Mouse (Mus musculus) urinary bladder, postnatal 14 days (tissue): ENCODE results near the gene A430005L14Rik.
A peak's percentile ranks its signal among the peaks of the same experiment; 100 is the strongest.
"Not testable (repeated sequence)": the region's sequence is repeated elsewhere in the genome, so short reads cannot be mapped to it uniquely, and the experiment has no call there.

Experiments
- DNase-seq: peaks from one replicate; pipeline ENCODE4 v3.0.0; 2021; ENCODE audit warnings: low spot score

The A430005L14Rik gene

GRCm38 (mm10) chr4:153956569-153957405 lies at the start of gene A430005L14Rik:
Gene A430005L14Rik, plus strand, starts transcription at chr4:153957237.
- peak; percentile 97 for DNase-seq

GRCm38 (mm10) chr4:153907573-153907972 lies 49.5 kb upstream of the A430005L14Rik start:
- peak; percentile 6 for DNase-seq

- no peak for DNase-seq
Observed at GRCm38 (mm10) chr4:153913635-153914034, 43.4 kb upstream of the A430005L14Rik start.

- no peak for DNase-seq
Observed at GRCm38 (mm10) chr4:153917773-153918500, 39.1 kb upstream of the A430005L14Rik start.

GRCm38 (mm10) chr4:153920517-153921233 lies 36.4 kb upstream of the A430005L14Rik start:
- DNase-seq: no peak

GRCm38 (mm10) chr4:153922090-153922489 lies 34.9 kb upstream of the A430005L14Rik start:
- DNase-seq: not testable (repeated sequence)

GRCm38 (mm10) chr4:153928772-153929299 lies 28.2 kb upstream of the A430005L14Rik start:
- no peak for DNase-seq

GRCm38 (mm10) chr4:153929425-153929824 lies 27.6 kb upstream of the A430005L14Rik start:
- DNase-seq: no peak

GRCm38 (mm10) chr4:153929921-153930320 lies 27.1 kb upstream of the A430005L14Rik start:
- DNase-seq: no peak

- DNase-seq: no peak
Observed at GRCm38 (mm10) chr4:153943243-153943642, 13.8 kb upstream of the A430005L14Rik start.

- no peak for DNase-seq
Observed at GRCm38 (mm10) chr4:153944261-153944660, 12.8 kb upstream of the A430005L14Rik start.

GRCm38 (mm10) chr4:153945741-153946140 lies 11.3 kb upstream of the A430005L14Rik start:
- DNase-seq: no peak

- no peak for DNase-seq
Observed at GRCm38 (mm10) chr4:153950372-153950771, 6.7 kb upstream of the A430005L14Rik start.

GRCm38 (mm10) chr4:153951150-153951549 lies 5.9 kb upstream of the A430005L14Rik start:
- no peak for DNase-seq

- DNase-seq: no peak
Observed at GRCm38 (mm10) chr4:153951692-153952091, 5.3 kb upstream of the A430005L14Rik start.

GRCm38 (mm10) chr4:153955651-153956050 lies 1.4 kb upstream of the A430005L14Rik start:
- no peak for DNase-seq

- DNase-seq: no peak
Observed at GRCm38 (mm10) chr4:153957444-153958250, 610 bp downstream of the A430005L14Rik start.

GRCm38 (mm10) chr4:153962631-153963030 lies 5.6 kb downstream of the A430005L14Rik start:
- no peak for DNase-seq

GRCm38 (mm10) chr4:153966651-153967050 lies 9.6 kb downstream of the A430005L14Rik start:
- DNase-seq: no peak

- DNase-seq: no peak
Observed at GRCm38 (mm10) chr4:153967556-153967955, 10.5 kb downstream of the A430005L14Rik start.

GRCm38 (mm10) chr4:153968063-153968462 lies 11.0 kb downstream of the A430005L14Rik start:
- DNase-seq: no peak
